Mouse (Mus musculus): ENCODE measurements around the gene Ralgps2.

Gene Ralgps2

DNA sequence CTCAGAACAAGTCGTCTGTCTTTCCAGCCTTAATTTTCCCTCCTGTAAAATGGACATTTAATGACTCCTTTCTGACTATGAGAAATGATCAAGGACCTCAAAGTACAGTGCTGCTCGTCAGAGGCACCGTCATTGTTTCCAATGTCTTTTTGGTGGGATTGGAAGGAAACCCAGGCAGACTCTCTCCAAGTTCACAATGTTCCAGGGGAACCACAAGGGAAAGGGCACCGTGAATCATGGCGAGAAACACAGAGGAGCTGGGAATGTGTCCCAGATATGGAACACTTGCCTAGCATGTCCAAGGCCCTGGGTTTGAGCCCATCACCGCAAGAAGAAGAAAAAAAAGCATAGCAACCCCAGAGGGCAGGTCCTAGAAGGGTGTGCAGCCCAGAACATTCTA lies 176.1 kb downstream of the Ralgps2 start:
- no peak for DNase-seq

DNA sequence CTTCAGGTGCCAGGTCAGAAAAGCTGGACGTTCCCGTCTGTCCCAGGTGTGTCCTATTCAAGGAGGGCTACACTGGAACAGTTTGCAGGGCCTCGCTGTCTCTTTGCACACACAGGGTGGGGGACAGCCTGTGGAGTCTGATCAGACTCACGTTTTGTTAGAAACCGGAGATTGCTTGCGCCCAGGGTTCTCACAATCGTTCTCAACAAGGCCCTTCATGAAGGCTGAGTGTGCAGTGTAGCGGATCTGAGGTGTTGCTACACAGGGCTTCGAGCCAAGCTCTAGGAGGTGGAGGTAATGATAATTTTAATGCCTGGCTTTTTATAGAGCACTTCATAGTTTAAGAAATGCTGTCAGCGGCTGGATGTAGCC lies 178.0 kb downstream of the Ralgps2 start:
- DNase-seq: peak in 1 of 2 experiments; percentile 41

DNA sequence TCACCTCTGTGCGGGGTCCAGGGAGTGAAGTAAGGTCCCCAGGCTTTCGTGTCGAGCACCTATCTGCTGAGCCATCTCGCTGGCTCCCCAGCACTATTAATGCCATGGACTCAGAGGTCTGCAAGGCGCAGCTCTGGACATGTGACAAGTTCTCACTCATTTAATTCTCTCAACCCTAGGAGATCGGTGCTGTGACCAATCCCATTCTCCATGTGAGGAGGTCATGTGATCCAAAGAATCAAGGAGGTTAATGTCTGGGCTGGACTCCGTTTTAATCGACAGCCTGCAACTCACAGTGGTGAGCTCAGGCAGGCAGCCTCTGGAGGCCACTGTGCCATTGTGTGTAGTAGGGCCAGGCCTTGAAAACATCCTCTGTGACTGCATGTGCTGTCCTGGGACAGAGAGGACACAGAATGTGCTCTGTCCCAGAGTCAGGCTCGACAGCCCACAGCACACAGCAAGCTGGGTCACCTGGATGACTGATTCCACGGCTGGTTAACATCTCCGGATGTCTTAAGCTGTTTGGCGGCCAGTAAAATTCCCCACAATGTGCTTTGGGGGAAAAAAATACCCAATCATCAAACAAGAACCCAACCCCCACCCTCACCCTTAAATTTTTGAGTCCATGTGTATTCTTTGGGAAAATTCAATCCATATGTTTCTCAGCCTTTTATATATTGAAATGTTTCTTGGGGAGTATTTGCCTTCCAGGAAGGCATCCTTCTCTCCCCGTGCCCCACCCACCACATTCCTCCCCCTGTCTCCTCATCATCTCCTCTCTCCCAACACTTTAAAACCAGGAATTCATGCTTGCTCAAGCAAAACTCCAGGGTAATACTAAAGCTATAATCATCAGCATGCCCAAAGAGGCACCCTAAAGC lies 178.6 kb downstream of the Ralgps2 start:
- DNase-seq: no peak

DNA sequence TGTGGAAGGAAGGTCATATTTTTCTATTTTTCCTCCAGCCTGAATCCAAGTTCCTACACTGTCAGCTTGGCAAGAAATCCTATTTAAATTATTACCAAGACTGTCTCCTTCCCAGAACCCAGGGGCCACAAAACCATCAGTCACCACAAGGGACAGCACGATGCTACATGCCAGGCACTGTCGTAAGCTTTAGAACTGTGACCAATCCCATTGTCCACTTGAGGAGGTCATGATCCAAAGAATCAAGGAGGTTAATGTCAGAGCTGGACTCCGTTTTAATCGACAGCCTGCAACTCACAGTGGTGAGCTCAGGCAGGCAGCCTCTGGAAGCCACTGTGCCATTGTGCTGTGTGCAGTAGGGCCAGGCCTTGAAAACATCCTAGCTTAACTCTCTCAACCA lies 181.1 kb downstream of the Ralgps2 start:
- no peak for DNase-seq

DNA sequence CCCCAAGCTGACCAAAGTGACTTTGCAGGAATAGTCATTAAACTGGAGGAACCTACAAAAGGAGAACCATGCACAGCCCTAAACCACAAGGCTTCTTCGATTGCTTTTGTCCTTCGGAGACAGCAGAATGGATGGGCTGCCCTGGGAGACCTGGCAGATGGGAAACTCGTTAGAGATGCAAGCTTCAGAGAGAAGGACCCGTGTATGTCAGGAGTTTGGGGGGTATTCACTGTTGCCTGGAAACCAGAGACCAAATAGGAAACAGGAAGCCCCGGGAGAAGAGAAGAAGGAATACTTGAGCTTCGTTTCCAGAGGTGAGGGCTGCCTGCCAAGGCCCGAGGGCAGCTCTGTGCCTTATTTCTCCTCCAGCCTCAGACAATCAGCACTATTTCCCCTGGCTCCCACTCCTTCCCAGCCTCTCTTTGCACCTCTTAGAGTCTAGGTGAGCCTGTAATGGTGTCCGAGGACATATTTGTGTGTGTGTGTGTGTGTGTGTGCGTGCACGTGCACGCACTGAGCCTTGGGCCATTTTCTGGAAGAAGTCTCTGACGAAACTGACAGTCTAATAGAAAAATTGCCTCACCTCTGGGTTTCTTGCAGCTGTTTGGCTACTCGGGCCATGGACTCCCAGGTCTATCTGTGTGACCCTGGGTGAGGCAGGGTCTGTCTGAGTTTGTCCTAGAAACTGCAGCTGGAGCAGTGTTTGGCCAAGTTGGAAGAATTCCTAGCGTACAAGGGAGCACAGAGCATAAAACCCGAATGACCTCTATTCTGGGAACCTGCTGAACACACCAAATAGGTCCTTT lies 184.6 kb downstream of the Ralgps2 start:
- DNase-seq: no peak

Data from lung, adult 18-20 months (tissue).